Mouse (Mus musculus) adrenal gland, adult 2 months (tissue): ENCODE results near the gene Rhobtb1. TPM values are rescaled to one million over a fixed set of nuclear protein-coding genes. Genes with fewer than 3 reads are reported as not detected.

Experiments used
- DNase-seq: peaks from one replicate; pipeline ENCODE4 v3.0.0; 2021
- long read RNA-seq: library from polyadenylated mRNA; stranded (forward); transcript quantifications from one replicate; pipeline ENCODE4 v2.0.0, GENCODE M21; 2021
- polyA plus RNA-seq: library from polyadenylated mRNA; depleted of rRNA; stranded (reverse); fragments of >200 nt; gene quantifications from 2 replicates; pipeline ENCODE4 v1.2.3, GENCODE M21; 2012; rRNA removed
- total RNA-seq, 2 experiments: library from RNA; stranded (reverse); gene quantifications; 2 replicates each; pipeline ENCODE4 v1.2.3; 2021

Gene Rhobtb1
- 10 to 100 TPM in 1 of 2 experiments, 1 to 10 TPM in 1; 8.6 to 11.9 TPM for total RNA-seq
- polyA plus RNA-seq = 3.1 and 6.6 TPM in 2 replicates
- long read RNA-seq, full-length matches to known transcripts = 5 of 11 reads
- long read RNA-seq, partial matches to known transcripts = 2 of 11 reads
- long read RNA-seq, other reads (novel, unspliced or antisense) = 4 of 11 reads

- DNase-seq = no peak
Observed at GRCm38 (mm10) chr10:69151045-69151444, at the start of gene Rhobtb1. Gene Rhobtb1, plus strand, starts transcription at chr10:69151434.

- peak; percentile 11 for DNase-seq
Observed at GRCm38 (mm10) chr10:69101988-69102387, 49.2 kb upstream of the Rhobtb1 start.

- no peak for DNase-seq
Observed at GRCm38 (mm10) chr10:69104143-69104882, 46.9 kb upstream of the Rhobtb1 start.

GRCm38 (mm10) chr10:69104883-69105225 is 46.4 kb upstream of the Rhobtb1 start:
- no peak for DNase-seq

- no peak for DNase-seq
Observed at GRCm38 (mm10) chr10:69106796-69107195, 44.4 kb upstream of the Rhobtb1 start.

GRCm38 (mm10) chr10:69107253-69107652 is 44.0 kb upstream of the Rhobtb1 start:
- DNase-seq = peak; percentile 17

GRCm38 (mm10) chr10:69114384-69114783 is 36.9 kb upstream of the Rhobtb1 start:
- DNase-seq = no peak

- DNase-seq = no peak
Observed at GRCm38 (mm10) chr10:69117996-69118395, 33.2 kb upstream of the Rhobtb1 start.

GRCm38 (mm10) chr10:69118893-69119292 is 32.3 kb upstream of the Rhobtb1 start:
- no peak for DNase-seq

- no peak for DNase-seq
Observed at GRCm38 (mm10) chr10:69119456-69119855, 31.8 kb upstream of the Rhobtb1 start.

- no peak for DNase-seq
Observed at GRCm38 (mm10) chr10:69126546-69126945, 24.7 kb upstream of the Rhobtb1 start.

GRCm38 (mm10) chr10:69128531-69128930 is 22.7 kb upstream of the Rhobtb1 start:
- DNase-seq = no peak

- DNase-seq = no peak
Observed at GRCm38 (mm10) chr10:69130613-69131012, 20.6 kb upstream of the Rhobtb1 start.

GRCm38 (mm10) chr10:69134356-69134755 is 16.9 kb upstream of the Rhobtb1 start:
- no peak for DNase-seq

- DNase-seq = no peak
Observed at GRCm38 (mm10) chr10:69136241-69136828, 14.9 kb upstream of the Rhobtb1 start.

GRCm38 (mm10) chr10:69149252-69149651 is 2.0 kb upstream of the Rhobtb1 start:
- no peak for DNase-seq

GRCm38 (mm10) chr10:69152971-69153370 is 1.7 kb downstream of the Rhobtb1 start:
- DNase-seq = no peak

- DNase-seq = no peak
Observed at GRCm38 (mm10) chr10:69155428-69156175, 4.4 kb downstream of the Rhobtb1 start.

GRCm38 (mm10) chr10:69156462-69156861 is 5.2 kb downstream of the Rhobtb1 start:
- no peak for DNase-seq

GRCm38 (mm10) chr10:69157471-69157870 is 6.2 kb downstream of the Rhobtb1 start:
- DNase-seq = no peak

GRCm38 (mm10) chr10:69160877-69161276 is 9.6 kb downstream of the Rhobtb1 start:
- DNase-seq = no peak

- no peak for DNase-seq
Observed at GRCm38 (mm10) chr10:69161503-69161902, 10.3 kb downstream of the Rhobtb1 start.

GRCm38 (mm10) chr10:69162577-69162976 is 11.3 kb downstream of the Rhobtb1 start:
- DNase-seq = no peak
